Mouse (Mus musculus) gastrocnemius, postnatal 4 days (tissue): ENCODE measurements around the gene Nfe2. TPM values are rescaled to one million over a fixed set of nuclear protein-coding genes. Genes with fewer than 3 reads are reported as not detected.

Experiments
- DNase-seq, 2 experiments: peaks; one replicate each; pipeline ENCODE4 v3.0.0; 2021 to 2022; ENCODE audit warnings: low spot score in 2 of 2, mixed read lengths in 2 of 2
- microRNA-seq: library from miRNA; unstranded; fragments of <30 nt; microRNA quantifications from one replicate; pipeline ENCODE4 v1.2.0, GENCODE M21; 2021
- total RNA-seq, 2 experiments: library from RNA; stranded (reverse); gene quantifications; 2 replicates each; pipeline ENCODE4 v1.2.3; 2021

The Nfe2 gene
- total RNA-seq, 2 experiments from 2014 or later: 0.61 to 1.5 TPM

- no peak for DNase-seq
Observed at GRCm38 (mm10) chr15:103221386-103221785, 36.8 kb downstream of the Nfe2 start.

GRCm38 (mm10) chr15:103220785-103221184, 37.4 kb downstream of the Nfe2 start:
- no peak for DNase-seq

GRCm38 (mm10) chr15:103216052-103216451, 42.2 kb downstream of the Nfe2 start:
- no peak for DNase-seq

- DNase-seq: peak; percentile 79 to 91
Observed at GRCm38 (mm10) chr15:103214971-103215907, 43.0 kb downstream of the Nfe2 start.

- DNase-seq: no peak
Observed at GRCm38 (mm10) chr15:103214149-103214548, 44.1 kb downstream of the Nfe2 start.

GRCm38 (mm10) chr15:103205156-103205555, 53.0 kb downstream of the Nfe2 start:
- no peak for DNase-seq

- DNase-seq: peak in 1 of 2 experiments; percentile 24
Observed at GRCm38 (mm10) chr15:103202088-103202793, 56.0 kb downstream of the Nfe2 start.

Small RNA genes within 50 kb of the gene (microRNA-seq; reads per million reads assigned to microRNA genes)
- 143 reads per million, percentile 55 among the genes with 10 or more reads in this experiment for gene Mir148b

Other genes starting within 250 kb of the Nfe2 start
- gene Hoxc4, start 239.5 kb downstream of the Nfe2 start, total RNA-seq: 1 to 10 TPM; 6.9 to 8.2 TPM
- 10 to 100 TPM; 13.9 to 15.4 TPM for gene Smug1, start 91.3 kb downstream of the Nfe2 start, total RNA-seq
- 100 to 1,000 TPM in 1 of 2 experiments, 10 to 100 TPM in 1; 97.9 to 100 TPM for gene Cbx5, start 18.6 kb downstream of the Nfe2 start, total RNA-seq
- gene Hnrnpa1, start 18.0 kb downstream of the Nfe2 start, total RNA-seq: 100 to 1,000 TPM; 295 to 303 TPM
- gene Copz1, start 14.3 kb upstream of the Nfe2 start, total RNA-seq: 10 to 100 TPM; 72.8 to 78.4 TPM
- under 1 TPM; 0.16 to 0.20 TPM for gene Gpr84, start 52.2 kb upstream of the Nfe2 start, total RNA-seq
- gene Zfp385a, start 81.7 kb upstream of the Nfe2 start, total RNA-seq: 10 to 100 TPM; 62.1 to 70.0 TPM
- 10 to 100 TPM; 65.8 to 68.1 TPM for gene Itga5, start 108.4 kb upstream of the Nfe2 start, total RNA-seq
- not detected for gene Gtsf1, start 172.1 kb upstream of the Nfe2 start, total RNA-seq
- gene Gtsf2, start 190.1 kb upstream of the Nfe2 start, total RNA-seq: not detected
- 1 to 10 TPM; 5.2 to 5.6 TPM for gene Nckap1l, start 195.4 kb upstream of the Nfe2 start, total RNA-seq
- 1 to 10 TPM; 2.6 TPM for gene Pde1b, start 244.6 kb upstream of the Nfe2 start, total RNA-seq